Mouse (Mus musculus): Measurements from ENCODE around the gene Drc1. TPM values are rescaled to one million over a fixed set of nuclear protein-coding genes. Genes with fewer than 3 reads are reported as not detected.

Drc1 gene
- polyA plus RNA-seq, 1 experiment from 2014 or later, result 1.5 TPM

DNA sequence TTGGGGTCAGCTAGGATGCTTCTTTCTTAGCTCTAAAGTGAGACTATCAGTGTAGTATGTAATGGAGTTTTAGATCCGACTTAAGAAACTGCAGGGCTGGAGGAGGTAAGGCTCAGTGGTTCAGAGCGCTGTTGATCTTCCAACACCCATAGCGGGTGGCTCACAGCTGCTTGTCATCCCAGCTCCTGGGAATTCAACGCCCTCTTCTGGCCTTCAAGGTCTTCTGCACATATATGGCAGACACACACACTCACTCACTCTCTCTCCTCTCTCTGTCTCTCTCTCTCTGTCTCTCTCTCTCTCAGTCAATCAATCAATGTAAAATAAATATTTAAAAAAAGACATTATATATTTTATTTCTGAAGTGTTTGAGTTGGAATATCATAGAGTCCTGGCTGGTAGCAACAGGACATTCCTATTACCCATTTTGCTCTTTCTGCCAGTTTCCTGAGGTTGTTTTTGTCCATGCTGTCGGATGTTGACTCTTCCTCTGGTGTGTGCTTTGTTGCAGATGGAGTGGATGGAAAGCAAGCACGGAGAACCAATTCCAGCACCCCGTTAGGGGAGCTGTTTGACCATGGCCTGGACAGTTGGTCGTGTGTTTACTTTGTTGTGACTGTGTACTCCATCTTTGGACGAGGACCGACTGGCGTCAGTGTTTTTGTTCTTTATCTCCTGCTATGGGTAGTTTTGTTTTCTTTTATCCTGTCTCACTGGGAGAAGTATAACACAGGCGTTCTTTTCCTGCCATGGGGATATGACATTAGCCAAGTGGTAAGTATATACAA is 25.4 kb upstream of the Drc1 start:
- Histone ChIP-seq H3K27ac (no peak overlapping the region), H3K4me1 (no peaks in the 10 kb centered on the region), H3K36me3 (replicated peaks) (peaks cover 48% of the 10 kb centered on the region), H3K4me2 (no peak overlapping the region), H3K9me3 (no peaks in the 10 kb centered on the region), H3K9ac (no peak overlapping the region), H3K4me3 (replicated peaks) (no peak overlapping the region), H3K27me3 (no peaks in the 10 kb centered on the region)
- 92% methylated on average over 12 of the region's 12 CpGs for WGBS
- ATAC-seq (ENCODE audit: low FRiP score), result no peak

- Histone ChIP-seq H3K4me2 (no peak overlapping the region), H3K36me3 (replicated peaks) (peaks cover 55% of the 10 kb centered on the region), H3K9ac (no peak overlapping the region), H3K4me3 (replicated peaks) (no peak overlapping the region), H3K27ac (no peak overlapping the region), H3K4me1 (no peaks in the 10 kb centered on the region), H3K9me3 (no peaks in the 10 kb centered on the region), H3K27me3 (no peaks in the 10 kb centered on the region)
- ATAC-seq (ENCODE audit: low FRiP score), result no peak
- 96% methylated on average over 7 of the region's 7 CpGs for WGBS
Observed at GRCm38 (mm10) chr5:30258776-30259175, 22.4 kb upstream of the Drc1 start.

- no peak overlapping the region for H3K9ac ChIP-seq
- 79% methylated on average over 11 of the region's 11 CpGs for WGBS
- no peaks in the 10 kb centered on the region for H3K27me3 ChIP-seq
- no peaks in the 10 kb centered on the region for H3K4me1 ChIP-seq
- H3K27ac ChIP-seq, result no peak overlapping the region
- peaks cover 22% of the 10 kb centered on the region for H3K36me3 ChIP-seq (replicated peaks)
- no peaks in the 10 kb centered on the region for H3K9me3 ChIP-seq
- no peak for ATAC-seq (ENCODE audit: low FRiP score)
- H3K4me2 ChIP-seq, result no peak overlapping the region
- H3K4me3 ChIP-seq (replicated peaks), result no peak overlapping the region
Observed at GRCm38 (mm10) chr5:30270571-30271190, 10.5 kb upstream of the Drc1 start.

- H3K4me1 ChIP-seq, result no peaks in the 10 kb centered on the region
- H3K27ac ChIP-seq, result no peak overlapping the region
- H3K9me3 ChIP-seq, result no peaks in the 10 kb centered on the region
- H3K4me3 ChIP-seq (replicated peaks), result no peak overlapping the region
- 93% methylated on average over 11 of the region's 11 CpGs for WGBS
- no peak for ATAC-seq (ENCODE audit: low FRiP score)
- H3K36me3 ChIP-seq (replicated peaks), result peaks cover 12% of the 10 kb centered on the region
- H3K9ac ChIP-seq, result no peak overlapping the region
- no peaks in the 10 kb centered on the region for H3K27me3 ChIP-seq
- H3K4me2 ChIP-seq, result no peak overlapping the region
Observed at GRCm38 (mm10) chr5:30271599-30272281, 9.4 kb upstream of the Drc1 start.

DNA sequence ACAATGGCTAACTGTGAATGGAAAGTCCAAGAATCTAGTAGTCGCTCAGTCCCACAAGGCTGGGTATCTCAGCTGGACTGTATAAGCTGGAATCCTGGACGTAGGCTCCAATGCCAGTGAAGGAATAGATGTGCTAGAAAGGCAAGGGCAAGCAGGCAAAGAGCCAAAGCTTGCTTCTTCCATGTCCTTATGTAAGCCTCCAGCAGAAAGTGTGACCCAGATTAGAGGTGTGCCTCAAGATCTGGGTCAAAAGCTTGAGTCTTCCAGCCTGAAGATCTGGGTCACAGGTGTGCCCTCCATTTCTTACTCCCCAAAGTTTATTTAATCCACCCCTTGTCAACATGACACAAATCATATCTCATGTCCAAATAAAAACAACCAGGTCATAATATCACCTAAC is 4.8 kb upstream of the Drc1 start:
- 91% methylated on average over 2 of the region's 2 CpGs for WGBS
- ATAC-seq (ENCODE audit: low FRiP score), result no peak
- Histone ChIP-seq H3K36me3 (replicated peaks) (no peaks in the 10 kb centered on the region), H3K9me3 (no peaks in the 10 kb centered on the region), H3K4me1 (peaks cover 4% of the 10 kb centered on the region), H3K4me2 (no peak overlapping the region), H3K27ac (no peak overlapping the region), H3K4me3 (replicated peaks) (no peak overlapping the region), H3K27me3 (no peaks in the 10 kb centered on the region), H3K9ac (no peak overlapping the region)

DNA sequence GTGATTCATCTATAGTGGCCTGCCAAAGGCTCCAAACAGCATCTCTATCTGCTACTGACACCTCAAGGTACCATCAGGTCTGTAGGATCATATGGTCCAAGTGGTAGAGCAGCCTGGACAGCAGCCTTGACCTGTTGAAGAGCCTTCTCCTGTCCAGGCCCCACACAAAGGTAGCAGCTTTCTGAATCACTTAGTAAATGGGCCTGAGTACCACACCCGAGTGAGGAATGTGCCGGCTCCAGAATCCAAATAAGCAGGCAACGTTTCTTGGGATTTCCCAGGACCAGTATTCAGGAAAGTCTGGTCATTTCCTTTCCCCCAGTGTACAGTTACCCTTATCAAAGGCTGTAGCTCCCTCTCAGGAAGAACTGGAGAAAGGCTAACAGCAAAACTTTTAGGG is 2.2 kb upstream of the Drc1 start:
- H3K9ac ChIP-seq, result no peak overlapping the region
- WGBS, result 90% methylated on average over 3 of the region's 3 CpGs
- no peak overlapping the region for H3K27ac ChIP-seq
- no peaks in the 10 kb centered on the region for H3K27me3 ChIP-seq
- no peak overlapping the region for H3K4me2 ChIP-seq
- peaks cover 4% of the 10 kb centered on the region for H3K4me1 ChIP-seq
- no peak for ATAC-seq (ENCODE audit: low FRiP score)
- no peak overlapping the region for H3K4me3 ChIP-seq (replicated peaks)
- H3K9me3 ChIP-seq, result no peaks in the 10 kb centered on the region
- no peaks in the 10 kb centered on the region for H3K36me3 ChIP-seq (replicated peaks)

DNA sequence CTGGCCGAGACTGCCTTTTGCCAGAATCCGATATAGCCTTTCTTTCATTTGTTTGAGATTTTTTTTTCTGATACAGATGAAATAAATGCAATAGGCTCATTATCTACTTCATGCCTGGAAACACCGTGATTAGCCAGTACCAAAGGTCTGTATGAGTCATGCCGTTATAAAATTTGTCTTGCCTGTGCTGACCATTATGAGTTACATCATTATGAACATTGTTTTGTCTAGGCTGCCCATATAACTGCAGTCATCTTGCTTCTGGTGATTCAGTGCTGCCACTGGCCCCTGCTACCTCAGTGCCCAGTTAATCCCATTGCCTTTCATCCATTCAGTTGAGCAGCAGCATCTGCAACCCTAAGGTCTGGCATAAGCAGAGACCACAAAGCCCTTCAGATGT is 1.7 kb upstream of the Drc1 start:
- Histone ChIP-seq H3K27ac (no peak overlapping the region), H3K9ac (no peak overlapping the region), H3K27me3 (no peaks in the 10 kb centered on the region), H3K4me3 (replicated peaks) (no peak overlapping the region), H3K4me1 (peaks cover 4% of the 10 kb centered on the region), H3K9me3 (no peaks in the 10 kb centered on the region), H3K36me3 (replicated peaks) (no peaks in the 10 kb centered on the region), H3K4me2 (no peak overlapping the region)
- WGBS, result 85% methylated on average over 4 of the region's 4 CpGs
- ATAC-seq (ENCODE audit: low FRiP score), result no peak

- Histone ChIP-seq H3K9ac (peak overlapping the region; percentile 57; the same call in 1 of the 2 replicates), H3K4me3 (replicated peaks) (peak overlapping the region; percentile 50), H3K4me2 (peak overlapping the region; percentile 69), H3K27me3 (no peaks in the 10 kb centered on the region), H3K27ac (no peak overlapping the region), H3K9me3 (peaks cover 7% of the 10 kb centered on the region; the same call in 1 of the 2 replicates), H3K4me1 (peaks cover 4% of the 10 kb centered on the region), H3K36me3 (replicated peaks) (no peaks in the 10 kb centered on the region)
- no peak for ATAC-seq (ENCODE audit: low FRiP score)
- WGBS, result 40% methylated on average over 9 of the region's 9 CpGs
Observed at GRCm38 (mm10) chr5:30280864-30281263, 324 bp upstream of the Drc1 start.

DNA sequence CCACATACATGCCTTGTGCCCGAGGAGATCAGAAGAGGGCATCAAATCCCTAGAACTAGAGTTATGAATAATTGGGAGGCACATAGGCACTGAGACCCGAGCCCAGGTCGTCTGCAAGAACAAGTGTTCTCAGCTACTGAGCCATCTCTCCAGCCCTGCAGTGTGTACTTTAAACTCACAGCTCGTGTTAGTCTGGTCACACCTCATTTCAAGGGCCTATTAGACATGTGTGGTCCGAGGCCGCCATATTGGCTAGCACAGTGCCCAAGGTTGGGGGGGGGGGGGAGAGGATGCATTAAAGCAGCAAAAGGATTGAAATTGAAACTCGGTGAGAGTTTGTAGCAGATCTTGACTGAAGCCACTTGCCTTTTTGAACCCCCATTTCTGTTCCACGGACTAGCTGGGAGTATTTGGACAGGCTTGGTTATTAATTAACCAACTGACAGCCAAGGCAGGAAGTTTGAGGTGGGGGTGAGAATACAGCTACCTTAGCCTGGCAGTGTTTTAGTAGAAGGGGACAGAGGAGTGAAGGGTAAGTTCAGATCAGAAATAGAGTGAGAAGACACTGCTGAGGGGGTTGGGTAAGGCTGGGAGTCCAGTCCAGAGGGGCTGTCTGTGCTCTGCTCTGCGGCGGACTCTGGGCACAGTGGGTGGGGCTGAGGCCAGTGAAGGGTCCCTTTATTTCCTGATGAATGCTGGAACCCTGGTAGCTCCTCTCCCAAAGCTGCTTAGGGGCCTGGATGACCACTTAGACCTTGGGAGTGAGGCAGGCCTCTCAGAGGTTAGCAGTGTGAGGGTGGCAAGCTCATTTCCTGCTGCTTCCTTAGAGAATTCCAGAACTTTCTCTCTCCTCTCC is 5.0 kb downstream of the Drc1 start:
- H3K36me3 ChIP-seq (replicated peaks), result no peaks in the 10 kb centered on the region
- no peak overlapping the region for H3K27ac ChIP-seq
- WGBS, result 86% methylated on average over 10 of the region's 10 CpGs
- H3K4me2 ChIP-seq, result no peak overlapping the region
- H3K9me3 ChIP-seq, result peaks cover 7% of the 10 kb centered on the region; the same call in 1 of the 2 replicates
- no peak overlapping the region for H3K9ac ChIP-seq
- H3K27me3 ChIP-seq, result no peaks in the 10 kb centered on the region
- H3K4me3 ChIP-seq (replicated peaks), result no peak overlapping the region
- ATAC-seq (ENCODE audit: low FRiP score), result no peak
- H3K4me1 ChIP-seq, result no peaks in the 10 kb centered on the region

DNA sequence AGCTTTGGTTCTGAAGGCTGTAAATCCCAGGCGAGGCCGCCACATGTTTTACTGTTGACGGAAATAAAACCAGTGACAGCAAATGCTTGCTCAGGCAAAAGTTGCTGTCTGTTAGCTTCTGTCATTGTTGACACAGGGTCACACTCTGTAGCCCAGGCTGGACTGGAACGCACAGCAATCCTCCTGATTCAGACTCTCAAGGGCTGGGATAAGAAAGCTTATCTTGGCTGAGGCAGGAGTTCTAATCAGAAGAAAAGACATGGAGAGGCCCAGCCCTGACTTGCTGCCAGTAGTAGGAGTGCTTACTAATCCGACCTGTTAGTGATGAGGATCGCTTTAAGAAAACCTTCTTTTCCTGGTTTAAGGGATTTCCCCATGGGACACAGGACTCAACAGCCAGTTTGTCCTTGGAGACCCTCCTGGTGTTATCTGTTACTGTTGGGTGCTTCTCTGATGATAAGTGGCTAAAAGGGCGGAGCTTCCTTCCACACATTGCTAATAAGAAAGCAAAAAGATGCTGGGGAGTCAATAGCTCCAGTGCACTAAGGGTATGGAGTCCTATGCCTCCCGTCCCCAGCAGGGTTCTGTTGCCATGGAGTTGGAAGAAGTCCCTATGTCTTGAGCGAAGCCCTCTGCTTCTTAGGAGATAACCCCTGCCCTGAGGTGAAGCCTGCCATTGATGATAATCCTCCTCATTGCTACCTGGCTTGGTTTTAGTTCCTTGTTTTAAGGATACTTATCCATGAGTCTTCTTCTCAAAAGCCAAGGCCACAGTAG is 6.1 kb downstream of the Drc1 start:
- no peaks in the 10 kb centered on the region for H3K4me1 ChIP-seq
- H3K27me3 ChIP-seq, result no peaks in the 10 kb centered on the region
- no peak overlapping the region for H3K4me2 ChIP-seq
- H3K36me3 ChIP-seq (replicated peaks), result no peaks in the 10 kb centered on the region
- 79% methylated on average over 9 of the region's 9 CpGs for WGBS
- peaks cover 7% of the 10 kb centered on the region; the same call in 1 of the 2 replicates for H3K9me3 ChIP-seq
- no peak overlapping the region for H3K27ac ChIP-seq
- no peak overlapping the region for H3K4me3 ChIP-seq (replicated peaks)
- no peak for ATAC-seq (ENCODE audit: low FRiP score)
- no peak overlapping the region for H3K9ac ChIP-seq

DNA sequence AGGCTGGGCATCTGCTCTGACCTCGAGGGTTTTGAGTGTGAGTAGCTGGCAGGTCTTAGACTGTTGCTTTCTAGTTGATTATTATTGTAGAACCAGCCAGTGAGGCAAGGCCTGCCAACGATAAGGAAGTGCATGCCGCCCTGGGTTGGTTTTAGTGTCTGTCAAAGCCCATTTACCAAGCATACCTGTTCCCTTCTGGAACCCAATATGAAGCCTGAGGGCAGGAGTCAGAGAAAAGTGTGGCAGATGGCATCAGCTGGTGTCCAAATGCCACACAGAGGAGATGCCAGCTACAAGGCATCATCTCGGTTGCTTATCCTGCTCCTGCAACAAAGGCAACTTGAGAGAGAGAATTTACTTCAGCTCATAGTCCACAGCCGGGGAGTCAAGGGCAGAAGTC is 59.6 kb downstream of the Drc1 start:
- Histone ChIP-seq H3K4me2 (no peak overlapping the region), H3K4me3 (replicated peaks) (no peak overlapping the region), H3K9me3 (no peaks in the 10 kb centered on the region), H3K27me3 (peaks cover 18% of the 10 kb centered on the region), H3K27ac (no peak overlapping the region), H3K36me3 (replicated peaks) (no peaks in the 10 kb centered on the region), H3K4me1 (peaks cover 6% of the 10 kb centered on the region; the same call in 1 of the 2 replicates), H3K9ac (no peak overlapping the region)
- no peak for ATAC-seq (ENCODE audit: low FRiP score)
- WGBS, result 77% methylated on average over 5 of the region's 5 CpGs
